Mouse (Mus musculus): ENCODE results near the gene Mpg. TPM values are rescaled to one million over a fixed set of nuclear protein-coding genes. Genes with fewer than 3 reads are reported as not detected.

Gene Mpg
- polyA plus RNA-seq, 1 experiment: 4.8 TPM

GRCm38 (mm10) chr11:32256566-32256965, 30.3 kb downstream of the Mpg start:
- no peak for TF ChIP-seq TAL1 (IDR thresholded peaks at IDR 0.05; ENCODE audit: low read length)
- TF ChIP-seq GATA1 (IDR thresholded peaks at IDR 0.05; ENCODE audit: low read length): no peak
- no peaks in the 10 kb centered on the region for H3K27me3 ChIP-seq (ENCODE audit: control insufficient read depth)
- H3K4me3 ChIP-seq (replicated peaks): peak overlapping the region; percentile 36
- H3K4me1 ChIP-seq (ENCODE audit: control insufficient read depth): peaks cover 94% of the 10 kb centered on the region
- H3K36me3 ChIP-seq (ENCODE audit: control insufficient read depth): peaks cover 93% of the 10 kb centered on the region
- no peaks in the 10 kb centered on the region for H3K9me3 ChIP-seq (ENCODE audit: control insufficient read depth, low read length)

- H3K4me3 ChIP-seq (replicated peaks): no peak overlapping the region
- TF ChIP-seq TAL1 (IDR thresholded peaks at IDR 0.05; ENCODE audit: low read length) (no peak), GATA1 (IDR thresholded peaks at IDR 0.05; ENCODE audit: low read length) (no peak)
- no peaks in the 10 kb centered on the region for H3K27me3 ChIP-seq (ENCODE audit: control insufficient read depth)
- H3K4me1 ChIP-seq (ENCODE audit: control insufficient read depth): peaks cover 95% of the 10 kb centered on the region
- peaks cover 86% of the 10 kb centered on the region for H3K36me3 ChIP-seq (ENCODE audit: control insufficient read depth)
- H3K9me3 ChIP-seq (ENCODE audit: control insufficient read depth, low read length): no peaks in the 10 kb centered on the region
These were observed 36.5 kb downstream of the Mpg start for GRCm38 (mm10) chr11:32262674-32263415.

- peaks cover 98% of the 10 kb centered on the region for H3K4me1 ChIP-seq (ENCODE audit: control insufficient read depth)
- H3K9me3 ChIP-seq (ENCODE audit: control insufficient read depth, low read length): no peaks in the 10 kb centered on the region
- H3K27me3 ChIP-seq (ENCODE audit: control insufficient read depth): no peaks in the 10 kb centered on the region
- H3K4me3 ChIP-seq (replicated peaks): peak overlapping the region; percentile 21
- peaks cover 75% of the 10 kb centered on the region for H3K36me3 ChIP-seq (ENCODE audit: control insufficient read depth)
- TF ChIP-seq TAL1 (IDR thresholded peaks at IDR 0.05; ENCODE audit: low read length): peak; percentile 87
- TF ChIP-seq GATA1 (IDR thresholded peaks at IDR 0.05; ENCODE audit: low read length): peak; percentile 86
These were observed 38.9 kb downstream of the Mpg start for GRCm38 (mm10) chr11:32265117-32265738.

GRCm38 (mm10) chr11:32266194-32266593, 39.9 kb downstream of the Mpg start:
- Histone ChIP-seq H3K9me3 (ENCODE audit: control insufficient read depth, low read length) (no peaks in the 10 kb centered on the region), H3K4me1 (ENCODE audit: control insufficient read depth) (peaks cover 97% of the 10 kb centered on the region), H3K27me3 (ENCODE audit: control insufficient read depth) (no peaks in the 10 kb centered on the region), H3K4me3 (replicated peaks) (peak overlapping the region; percentile 43), H3K36me3 (ENCODE audit: control insufficient read depth) (peaks cover 70% of the 10 kb centered on the region)
- TF ChIP-seq TAL1 (IDR thresholded peaks at IDR 0.05; ENCODE audit: low read length) (no peak), GATA1 (IDR thresholded peaks at IDR 0.05; ENCODE audit: low read length) (no peak)

GRCm38 (mm10) chr11:32266776-32267175, 40.5 kb downstream of the Mpg start:
- H3K4me1 ChIP-seq (ENCODE audit: control insufficient read depth): peaks cover 98% of the 10 kb centered on the region
- TF ChIP-seq TAL1 (IDR thresholded peaks at IDR 0.05; ENCODE audit: low read length): no peak
- TF ChIP-seq GATA1 (IDR thresholded peaks at IDR 0.05; ENCODE audit: low read length): no peak
- no peaks in the 10 kb centered on the region for H3K9me3 ChIP-seq (ENCODE audit: control insufficient read depth, low read length)

GRCm38 (mm10) chr11:32267188-32267884, 41.0 kb downstream of the Mpg start, which contains the start of gene Nprl3:
Gene Nprl3, minus strand, starts transcription at chr11:32267707.
- Histone ChIP-seq H3K9me3 (ENCODE audit: control insufficient read depth, low read length) (no peaks in the 10 kb centered on the region), H3K4me3 (replicated peaks) (peak within 1 kb of the TSS; percentile 83), H3K27me3 (ENCODE audit: control insufficient read depth) (no peaks in the 10 kb centered on the region), H3K36me3 (ENCODE audit: control insufficient read depth) (peaks cover 64% of the 10 kb centered on the region), H3K4me1 (ENCODE audit: control insufficient read depth) (peaks cover 98% of the 10 kb centered on the region)
- TF ChIP-seq TAL1 (IDR thresholded peaks at IDR 0.05; ENCODE audit: low read length) (no peak), GATA1 (IDR thresholded peaks at IDR 0.05; ENCODE audit: low read length) (no peak)

More at GRCm38 (mm10) chr11:32266776-32267175, 40.5 kb downstream of the Mpg start:
- peaks cover 70% of the 10 kb centered on the region for H3K36me3 ChIP-seq (ENCODE audit: control insufficient read depth)
- no peaks in the 10 kb centered on the region for H3K27me3 ChIP-seq (ENCODE audit: control insufficient read depth)
- peak overlapping the region; percentile 83 for H3K4me3 ChIP-seq (replicated peaks)

- peaks cover 58% of the 10 kb centered on the region for H3K36me3 ChIP-seq (ENCODE audit: control insufficient read depth)
- peak overlapping the region; percentile 83 for H3K4me3 ChIP-seq (replicated peaks)
- TF ChIP-seq TAL1 (IDR thresholded peaks at IDR 0.05; ENCODE audit: low read length): no peak
- no peak for TF ChIP-seq GATA1 (IDR thresholded peaks at IDR 0.05; ENCODE audit: low read length)
- H3K9me3 ChIP-seq (ENCODE audit: control insufficient read depth, low read length): no peaks in the 10 kb centered on the region
- peaks cover 98% of the 10 kb centered on the region for H3K4me1 ChIP-seq (ENCODE audit: control insufficient read depth)
- no peaks in the 10 kb centered on the region for H3K27me3 ChIP-seq (ENCODE audit: control insufficient read depth)
These were observed 41.7 kb downstream of the Mpg start for GRCm38 (mm10) chr11:32267964-32268363.

GRCm38 (mm10) chr11:32268952-32269351, 42.6 kb downstream of the Mpg start:
- peaks cover 94% of the 10 kb centered on the region for H3K4me1 ChIP-seq (ENCODE audit: control insufficient read depth)
- peaks cover 48% of the 10 kb centered on the region for H3K36me3 ChIP-seq (ENCODE audit: control insufficient read depth)
- H3K4me3 ChIP-seq (replicated peaks): peak overlapping the region; percentile 83
- no peaks in the 10 kb centered on the region for H3K27me3 ChIP-seq (ENCODE audit: control insufficient read depth)
- peak; percentile 91 for TF ChIP-seq TAL1 (IDR thresholded peaks at IDR 0.05; ENCODE audit: low read length)
- peak; percentile 97 for TF ChIP-seq GATA1 (IDR thresholded peaks at IDR 0.05; ENCODE audit: low read length)
- no peaks in the 10 kb centered on the region for H3K9me3 ChIP-seq (ENCODE audit: control insufficient read depth, low read length)

- Histone ChIP-seq H3K9me3 (ENCODE audit: control insufficient read depth, low read length) (no peaks in the 10 kb centered on the region), H3K4me1 (ENCODE audit: control insufficient read depth) (peaks cover 90% of the 10 kb centered on the region), H3K36me3 (ENCODE audit: control insufficient read depth) (peaks cover 33% of the 10 kb centered on the region), H3K4me3 (replicated peaks) (no peak overlapping the region), H3K27me3 (ENCODE audit: control insufficient read depth) (peaks cover under 1% of the 10 kb centered on the region; the same call in 1 of the 2 replicates)
- no peak for TF ChIP-seq GATA1 (IDR thresholded peaks at IDR 0.05; ENCODE audit: low read length)
- TF ChIP-seq TAL1 (IDR thresholded peaks at IDR 0.05; ENCODE audit: low read length): no peak
These were observed 44.9 kb downstream of the Mpg start for GRCm38 (mm10) chr11:32271178-32271577.
